Mouse (Mus musculus): ENCODE results near the gene Hyal2. TPM values are rescaled to one million over a fixed set of nuclear protein-coding genes. Genes with fewer than 3 reads are reported as not detected.
A peak's percentile ranks its signal among the peaks of the same experiment; 100 is the strongest.
"Not testable (repeated sequence)": the region's sequence is repeated elsewhere in the genome, so short reads cannot be mapped to it uniquely, and the experiment has no call there.

Hyal2 gene
- polyA plus RNA-seq, 1 experiment from 2014 or later = 56.0 TPM

DNA sequence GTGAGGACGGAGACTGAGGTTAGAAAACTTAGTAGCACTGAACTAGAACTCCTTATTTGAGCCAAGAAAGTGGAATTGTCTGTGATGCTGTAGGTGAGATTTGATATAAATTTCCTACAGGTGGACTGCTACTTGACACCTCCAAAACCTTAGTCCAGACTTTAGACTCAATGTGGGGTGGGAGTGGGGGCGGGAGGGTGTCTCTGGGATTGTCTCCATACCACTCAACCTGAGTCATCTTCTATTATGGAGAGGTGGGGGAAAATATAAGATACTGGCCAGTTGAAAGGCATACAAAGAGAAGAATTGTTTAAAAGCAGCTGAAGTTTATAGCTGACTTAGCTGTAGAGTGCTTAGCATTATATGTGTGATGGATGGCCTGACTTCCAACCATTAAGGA, 12.0 kb upstream of the Hyal2 start:
- H3K4me3 ChIP-seq (replicated peaks) = peak overlapping the region; percentile 82
- peak overlapping the region; percentile 84 for H3K9ac ChIP-seq (replicated peaks)
- H3K27me3 ChIP-seq (replicated peaks) = peaks cover 24% of the 10 kb centered on the region
- H3K4me2 ChIP-seq = peak overlapping the region; percentile 89
- peaks cover 56% of the 10 kb centered on the region for H3K4me1 ChIP-seq
- H3K9me3 ChIP-seq (replicated peaks) = no peaks in the 10 kb centered on the region
- ATAC-seq (ENCODE audit: low FRiP score) = no peak
- peak overlapping the region; percentile 92; the same call in 1 of the 2 replicates for H3K27ac ChIP-seq (replicated peaks)
- H3K36me3 ChIP-seq = peaks cover 37% of the 10 kb centered on the region
- WGBS = 54% methylated on average over 2 of the region's 2 CpGs

DNA sequence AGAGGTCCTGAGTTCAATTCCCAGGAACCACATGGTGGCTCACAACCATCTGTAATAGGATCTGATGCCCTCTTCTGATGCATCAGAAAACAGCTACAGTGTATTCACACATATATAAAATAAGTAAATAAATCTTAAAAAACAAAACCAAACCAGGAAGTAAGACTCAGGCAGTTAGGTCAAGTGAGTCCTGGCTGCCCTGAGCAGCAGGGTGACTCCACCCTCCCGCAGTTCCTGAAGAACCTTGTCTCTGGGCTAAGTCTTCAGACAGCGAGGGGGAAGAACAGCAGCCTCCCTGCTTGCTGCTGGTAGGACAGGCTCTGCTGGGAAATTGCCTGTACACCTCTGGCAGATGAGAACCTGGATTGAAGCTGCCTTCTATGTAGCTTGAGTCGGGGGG, 11.4 kb upstream of the Hyal2 start:
- Histone ChIP-seq H3K27ac (replicated peaks) (no peak overlapping the region), H3K36me3 (peaks cover 43% of the 10 kb centered on the region), H3K27me3 (replicated peaks) (peaks cover 18% of the 10 kb centered on the region), H3K9ac (replicated peaks) (no peak overlapping the region), H3K4me2 (peak overlapping the region; percentile 89), H3K9me3 (replicated peaks) (no peaks in the 10 kb centered on the region), H3K4me1 (peaks cover 50% of the 10 kb centered on the region), H3K4me3 (replicated peaks) (peak overlapping the region; percentile 82; the same call in 1 of the 2 replicates)
- WGBS = 76% methylated on average over 3 of the region's 3 CpGs
- no peak for ATAC-seq (ENCODE audit: low FRiP score)

DNA sequence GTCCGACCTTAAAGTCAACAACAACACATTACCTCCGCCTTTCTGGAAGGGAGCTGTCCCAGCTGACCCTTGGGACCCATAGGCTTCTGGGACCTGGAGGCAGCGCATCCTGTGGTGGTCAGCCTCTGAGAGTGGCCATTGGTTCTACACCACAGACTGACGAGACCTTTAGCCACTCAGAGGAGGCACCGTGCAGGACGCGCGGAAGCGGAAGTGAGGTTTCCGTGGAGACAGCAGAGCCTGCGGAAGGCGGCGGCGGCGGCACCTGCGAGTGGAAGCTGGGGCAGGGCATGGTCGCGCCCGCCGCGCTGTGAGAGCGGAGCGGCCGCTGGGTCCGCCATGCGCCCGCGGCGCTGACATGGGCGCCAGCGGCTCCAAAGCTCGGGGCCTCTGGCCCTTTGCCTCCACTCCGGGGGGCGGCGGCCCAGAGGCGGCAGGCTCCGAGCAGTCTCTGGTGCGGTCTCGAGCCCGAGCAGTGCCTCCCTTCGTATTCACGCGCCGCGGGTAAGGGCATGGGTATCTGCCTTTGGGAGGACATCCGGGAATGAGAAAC, 4.6 kb upstream of the Hyal2 start, which contains the start of gene Tusc2:
Gene Tusc2, plus strand, starts transcription at position 227 of the 553 bp plus-strand sequence.
- peak; percentile 93 for ATAC-seq (ENCODE audit: low FRiP score)
- H3K4me3 ChIP-seq (replicated peaks) = peak within 1 kb of the TSS; percentile 69
- no peaks in the 10 kb centered on the region for H3K27me3 ChIP-seq (replicated peaks)
- H3K4me2 ChIP-seq = peak within 1 kb of the TSS; percentile 78
- no peaks in the 10 kb centered on the region for H3K9me3 ChIP-seq (replicated peaks)
- under 1% methylated on average over 45 of the region's 46 CpGs for WGBS
- peak within 1 kb of the TSS; percentile 73 for H3K27ac ChIP-seq (replicated peaks)
- H3K4me1 ChIP-seq = peaks cover 39% of the 10 kb centered on the region
- peaks cover 57% of the 10 kb centered on the region for H3K36me3 ChIP-seq
- peak within 1 kb of the TSS; percentile 95 for H3K9ac ChIP-seq (replicated peaks)

DNA sequence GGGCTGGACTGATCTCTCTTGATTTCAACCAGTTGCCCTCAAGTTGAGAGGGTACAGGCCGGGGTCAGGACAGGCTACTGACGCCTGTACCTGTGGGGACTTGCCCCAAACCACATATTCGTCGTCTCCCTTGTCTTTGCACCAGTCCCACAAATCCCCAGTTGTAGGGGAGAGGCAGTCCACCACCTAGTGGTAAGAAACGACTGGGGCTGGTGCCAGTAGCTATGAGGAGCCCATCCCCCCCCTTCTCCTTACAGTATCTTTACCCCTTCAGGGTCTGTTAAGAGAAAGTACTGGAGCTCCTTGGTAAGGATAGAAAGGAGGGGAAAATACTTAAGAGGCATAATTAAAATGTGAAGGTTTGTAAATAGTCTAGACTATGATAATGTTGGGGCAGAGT, 2.2 kb upstream of the Hyal2 start:
- Histone ChIP-seq H3K4me1 (peaks cover 53% of the 10 kb centered on the region), H3K4me2 (peak overlapping the region; percentile 5; the same call in 1 of the 2 replicates), H3K36me3 (peaks cover 33% of the 10 kb centered on the region)
- not testable (repeated sequence) for H3K27ac ChIP-seq (replicated peaks); H3K9me3 ChIP-seq (replicated peaks); H3K27me3 ChIP-seq (replicated peaks); H3K4me3 ChIP-seq (replicated peaks); H3K9ac ChIP-seq (replicated peaks); ATAC-seq (ENCODE audit: low FRiP score)
- 58% methylated on average over 5 of the region's 5 CpGs for WGBS

DNA sequence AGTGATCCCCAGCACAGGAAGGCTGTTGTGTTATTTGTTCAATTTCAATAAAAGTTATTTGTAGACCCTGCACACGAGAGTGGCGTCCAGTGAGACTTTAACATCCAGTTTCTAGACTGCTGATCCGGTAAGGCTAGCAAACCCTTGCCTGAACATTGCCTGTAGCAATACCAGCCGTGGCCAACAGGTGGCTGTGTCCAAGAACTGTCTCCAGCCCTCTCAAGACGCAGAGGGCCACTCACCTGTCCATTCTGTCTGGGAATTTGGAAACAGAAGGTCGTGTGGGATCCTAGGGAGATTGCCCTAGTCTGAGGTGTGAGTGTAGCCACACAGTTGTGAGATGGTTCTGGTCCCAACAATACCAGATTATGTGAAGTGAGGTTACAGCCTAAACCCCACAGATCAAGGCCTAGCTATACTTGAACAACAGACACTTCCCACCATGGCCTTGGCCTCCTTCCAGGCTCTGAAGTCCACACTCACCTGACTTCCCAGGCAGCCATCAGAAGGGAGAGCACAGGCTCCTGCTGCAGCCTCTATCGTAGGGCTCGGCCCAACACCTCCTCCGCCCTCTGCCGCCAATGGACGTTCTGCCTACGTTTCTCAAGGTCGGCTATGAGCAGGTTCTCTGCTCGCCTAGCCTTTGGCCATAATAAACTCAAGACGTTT, 1.6 kb upstream of the Hyal2 start:
- H3K4me2 ChIP-seq = peak overlapping the region; percentile 7; the same call in 1 of the 2 replicates
- 0 out of 2 replicates have a peak overlapping the region, but pooled peaks have one; percentile 38 for H3K27ac ChIP-seq (replicated peaks)
- H3K4me3 ChIP-seq (replicated peaks) = no peak overlapping the region
- no peak overlapping the region for H3K9ac ChIP-seq (replicated peaks)
- peaks cover 30% of the 10 kb centered on the region for H3K36me3 ChIP-seq
- H3K27me3 ChIP-seq (replicated peaks) = no peaks in the 10 kb centered on the region
- WGBS = 62% methylated on average over 15 of the region's 15 CpGs
- ATAC-seq (ENCODE audit: low FRiP score) = no peak
- H3K4me1 ChIP-seq = peaks cover 59% of the 10 kb centered on the region
- no peaks in the 10 kb centered on the region for H3K9me3 ChIP-seq (replicated peaks)

DNA sequence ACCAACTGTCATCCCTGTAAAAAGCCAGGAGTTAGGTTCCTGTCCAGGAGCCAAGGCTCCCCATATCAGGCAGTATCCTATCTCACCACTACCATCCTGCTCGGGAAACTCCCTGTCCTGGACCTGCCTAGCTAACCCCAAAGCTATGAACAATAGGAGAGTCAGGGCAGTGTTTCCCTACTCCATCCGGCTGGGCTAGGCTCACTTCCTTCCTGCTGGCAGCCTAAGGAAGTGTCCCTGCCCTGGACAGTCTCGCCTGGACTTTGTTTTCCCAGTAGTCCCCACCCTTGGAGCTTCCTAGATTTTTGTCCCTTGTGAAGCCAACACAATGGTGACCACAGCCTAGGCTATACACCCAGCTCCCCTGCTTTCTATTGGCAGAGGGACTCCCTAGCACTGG, 890 bp upstream of the Hyal2 start:
- Histone ChIP-seq H3K27ac (replicated peaks) (peak overlapping the region; percentile 91; the same call in 1 of the 2 replicates), H3K9ac (replicated peaks) (no peak overlapping the region), H3K4me3 (replicated peaks) (no peak overlapping the region), H3K27me3 (replicated peaks) (no peaks in the 10 kb centered on the region), H3K4me1 (peaks cover 66% of the 10 kb centered on the region), H3K4me2 (peak overlapping the region; percentile 69; the same call in 1 of the 2 replicates), H3K9me3 (replicated peaks) (no peaks in the 10 kb centered on the region), H3K36me3 (peaks cover 28% of the 10 kb centered on the region)
- ATAC-seq (ENCODE audit: low FRiP score) = no peak
- 81% methylated on average over 3 of the region's 3 CpGs for WGBS

DNA sequence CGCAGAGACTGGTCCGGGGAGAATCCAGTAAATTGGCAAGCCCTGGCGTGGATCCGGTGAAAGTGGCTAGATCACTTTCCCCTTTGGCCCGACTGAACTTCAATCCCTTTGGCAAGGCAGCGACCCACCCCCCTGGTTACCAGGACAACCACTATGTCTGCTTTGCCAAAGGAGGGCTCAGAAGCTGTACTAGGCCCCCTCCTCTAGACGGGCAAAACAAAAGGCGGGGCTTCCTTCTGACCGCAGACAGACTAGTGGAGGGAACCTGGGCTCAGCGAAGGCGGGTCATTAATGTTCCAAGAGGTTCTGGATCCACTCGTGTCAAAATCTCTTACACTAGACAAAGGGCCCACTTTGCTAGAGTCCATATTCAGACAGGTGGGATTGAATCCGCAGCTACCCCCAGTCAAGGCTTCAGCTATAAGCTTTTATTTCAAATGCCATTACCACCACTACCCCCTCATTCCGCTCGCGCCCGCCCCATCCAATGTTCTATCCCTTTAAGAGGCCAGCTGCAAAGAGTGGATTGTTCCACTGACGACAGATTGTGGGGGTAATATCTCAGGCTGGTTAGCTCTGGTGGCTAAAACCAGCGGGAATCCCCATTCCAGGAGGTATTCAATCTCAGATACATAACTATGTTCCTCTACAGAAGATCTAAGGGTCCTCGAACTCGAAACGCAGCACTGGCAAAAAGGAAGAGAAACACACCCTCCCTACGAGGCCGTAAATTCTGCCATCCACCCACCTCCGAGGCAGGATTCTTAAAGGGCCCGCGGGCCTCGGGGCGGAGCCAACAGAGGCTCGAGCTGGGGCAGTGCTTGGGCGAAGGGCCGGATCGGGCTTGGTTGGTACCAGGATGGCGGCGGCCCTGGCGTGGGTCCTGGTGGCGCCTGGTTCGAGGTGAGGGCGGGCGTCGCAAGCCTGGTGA, 851 bp downstream of the Hyal2 start:
- H3K36me3 ChIP-seq = peaks cover 39% of the 10 kb centered on the region
- peak overlapping the region; percentile 69 for H3K4me2 ChIP-seq
- peak overlapping the region; percentile 85 for H3K4me3 ChIP-seq (replicated peaks)
- H3K27ac ChIP-seq (replicated peaks) = peak overlapping the region; percentile 91
- no peaks in the 10 kb centered on the region for H3K27me3 ChIP-seq (replicated peaks)
- under 1% methylated on average over 41 of the region's 41 CpGs for WGBS
- no peaks in the 10 kb centered on the region for H3K9me3 ChIP-seq (replicated peaks)
- ATAC-seq (ENCODE audit: low FRiP score) = peak; percentile 89
- peaks cover 61% of the 10 kb centered on the region for H3K4me1 ChIP-seq
- peak overlapping the region; percentile 86 for H3K9ac ChIP-seq (replicated peaks)

DNA sequence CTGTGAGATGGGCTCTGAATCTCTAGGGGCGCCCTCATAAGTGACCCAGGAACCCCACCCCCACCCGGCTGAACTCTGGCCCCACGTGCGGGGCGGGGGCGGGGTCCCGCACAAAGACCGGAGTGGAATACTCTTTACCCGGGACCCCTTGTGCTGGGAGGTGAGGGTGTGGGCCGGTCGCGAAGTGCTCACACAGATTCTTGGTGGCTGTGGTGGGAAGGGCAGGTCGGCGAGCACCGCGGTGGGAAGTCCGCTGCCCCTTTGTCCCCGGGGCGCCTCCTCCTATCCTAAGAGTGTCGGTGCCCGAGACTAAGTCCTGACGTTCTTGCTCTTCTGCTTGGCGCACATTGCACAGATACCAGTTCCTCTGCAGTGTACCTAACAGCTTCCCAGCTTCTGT, 1.5 kb downstream of the Hyal2 start:
- H3K9ac ChIP-seq (replicated peaks) = peak overlapping the region; percentile 86
- H3K27ac ChIP-seq (replicated peaks) = peak overlapping the region; percentile 91
- H3K4me2 ChIP-seq = peak overlapping the region; percentile 69
- H3K27me3 ChIP-seq (replicated peaks) = no peaks in the 10 kb centered on the region
- peaks cover 54% of the 10 kb centered on the region for H3K4me1 ChIP-seq
- under 1% methylated on average over 23 of the region's 23 CpGs for WGBS
- H3K4me3 ChIP-seq (replicated peaks) = peak overlapping the region; percentile 85
- peak; percentile 26 for ATAC-seq (ENCODE audit: low FRiP score)
- H3K9me3 ChIP-seq (replicated peaks) = no peaks in the 10 kb centered on the region
- peaks cover 42% of the 10 kb centered on the region for H3K36me3 ChIP-seq

DNA sequence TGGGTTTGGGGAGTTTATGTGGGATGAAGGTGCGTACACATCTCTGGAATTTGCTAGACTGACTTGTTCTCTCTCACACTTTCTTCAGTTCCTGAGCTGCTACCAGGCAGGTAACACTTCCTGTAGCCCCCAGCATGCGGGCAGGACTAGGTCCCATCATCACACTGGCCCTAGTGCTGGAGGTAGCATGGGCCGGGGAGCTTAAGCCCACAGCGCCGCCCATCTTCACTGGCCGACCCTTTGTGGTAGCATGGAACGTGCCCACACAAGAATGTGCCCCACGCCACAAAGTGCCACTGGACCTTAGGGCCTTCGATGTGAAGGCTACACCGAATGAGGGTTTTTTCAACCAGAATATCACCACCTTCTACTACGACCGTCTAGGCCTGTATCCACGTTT, 2.3 kb downstream of the Hyal2 start:
- Histone ChIP-seq H3K4me3 (replicated peaks) (peak overlapping the region; percentile 85), H3K9ac (replicated peaks) (peak overlapping the region; percentile 86), H3K4me2 (peak overlapping the region; percentile 69), H3K36me3 (peaks cover 41% of the 10 kb centered on the region), H3K4me1 (peaks cover 47% of the 10 kb centered on the region), H3K27ac (replicated peaks) (peak overlapping the region; percentile 91; the same call in 1 of the 2 replicates), H3K9me3 (replicated peaks) (no peaks in the 10 kb centered on the region), H3K27me3 (replicated peaks) (no peaks in the 10 kb centered on the region)
- 47% methylated on average over 13 of the region's 13 CpGs for WGBS
- no peak for ATAC-seq (ENCODE audit: low FRiP score)

DNA sequence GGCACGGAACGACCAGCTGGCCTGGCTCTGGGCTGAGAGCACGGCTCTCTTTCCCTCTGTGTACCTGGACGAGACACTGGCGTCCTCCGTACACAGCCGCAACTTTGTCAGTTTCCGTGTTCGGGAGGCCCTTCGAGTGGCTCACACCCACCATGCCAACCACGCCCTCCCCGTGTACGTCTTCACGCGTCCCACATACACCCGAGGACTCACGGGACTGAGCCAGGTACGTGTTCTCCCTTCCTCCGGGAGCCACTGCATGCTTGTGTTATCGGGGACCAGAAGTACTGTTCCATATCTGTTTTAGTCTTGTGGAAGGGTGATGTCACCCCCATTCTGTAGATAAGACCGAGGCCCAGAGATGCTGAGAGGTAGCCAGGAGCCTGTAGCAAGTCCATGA, 3.1 kb downstream of the Hyal2 start:
- Histone ChIP-seq H3K9me3 (replicated peaks) (no peaks in the 10 kb centered on the region), H3K36me3 (peaks cover 36% of the 10 kb centered on the region), H3K4me1 (peaks cover 42% of the 10 kb centered on the region), H3K27ac (replicated peaks) (no peak overlapping the region), H3K4me3 (replicated peaks) (peak overlapping the region; percentile 85; the same call in 1 of the 2 replicates), H3K4me2 (peak overlapping the region; percentile 69), H3K9ac (replicated peaks) (0 out of 2 replicates have a peak overlapping the region, but pooled peaks have one; percentile 86), H3K27me3 (replicated peaks) (no peaks in the 10 kb centered on the region)
- ATAC-seq (ENCODE audit: low FRiP score) = no peak
- WGBS = 95% methylated on average over 21 of the region's 21 CpGs

Measured in neural tube, embryonic 15.5 days (tissue).